In the genomic region with DNA sequence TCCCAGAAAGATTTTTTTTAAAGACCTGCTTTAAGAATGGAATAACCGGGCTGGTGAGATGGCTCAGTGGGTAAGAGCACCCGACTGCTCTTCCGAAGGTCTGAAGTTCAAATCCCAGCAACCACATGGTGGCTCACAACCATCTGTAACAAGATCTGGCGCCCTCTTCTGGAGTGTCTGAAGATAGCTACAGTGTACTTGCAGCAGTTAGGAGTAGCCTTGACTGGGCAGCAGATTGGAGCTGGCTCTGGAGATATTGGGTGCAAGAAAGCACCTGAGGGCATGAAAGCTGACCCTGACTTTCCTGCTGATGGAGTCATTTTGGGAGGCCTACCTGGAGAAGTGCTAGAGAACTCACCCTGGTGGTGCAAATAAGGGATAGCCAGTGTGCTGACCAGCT, we compare ENCODE assay signal across 13 mouse cellular contexts. TPM values are rescaled to one million over a fixed set of nuclear protein-coding genes. Genes with fewer than 3 reads are reported as not detected.
DNase-seq lines count a peak whose midpoint lies in the region; ATAC-seq and TF ChIP-seq lines count a peak whose summit lies in the region.
"Not testable (repeated sequence)": the region's sequence is repeated elsewhere in the genome, so short reads cannot be mapped to it uniquely, and the experiment has no call there.
"Had no signal": no experiment of that assay in that cellular context is flagged by ENCODE, and none has a peak within 500 bp of the region (broad histone marks: within the 10 kb centered on the region; RNA-seq: fewer than 3 reads in every experiment).

No protein-coding gene starts in this region.

- DNase-seq in CH12.LX (ENCODE audit: extremely low read depth); stomach, postnatal 0 days (ENCODE audit: low spot score): not testable (repeated sequence)
- peak; percentile 42 for DNase-seq in R1 (ENCODE audit: low read depth, low spot score)
- DNase-seq in embryo, embryonic 10 days (ENCODE audit: low spot score): peak; percentile 26
- peak; percentile 46 for DNase-seq in liver, adult 2 months (ENCODE audit: extremely low read depth, low read depth, low spot score)

- H3K9me3 ChIP-seq in CH12.LX (replicated peaks; ENCODE audit: low read length); intestine, postnatal 0 days (ENCODE audit: control insufficient read depth); stomach, postnatal 0 days (ENCODE audit: control insufficient read depth, low read length): not testable (repeated sequence)

- not testable (repeated sequence) for H3K4me2 ChIP-seq in CH12.LX (ENCODE audit: insufficient read depth, low read depth, poor library complexity, severe bottlenecking); intestine, postnatal 0 days (replicated peaks; ENCODE audit: low read depth); stomach, postnatal 0 days (replicated peaks; ENCODE audit: low read depth)

- in situ Hi-C loops in CH12.LX (cut with MboI; ENCODE audit: low pct_ligation_motif_present, low pct_unique_long_range_greater_than_20kb, low sequenced_read_pairs): not testable (repeated sequence)

- not testable (repeated sequence) for H3K79me2 ChIP-seq in CH12.LX (replicated peaks; ENCODE audit: control insufficient read depth, extremely low read depth, insufficient read depth, poor library complexity, severe bottlenecking); liver, adult 2 months (ENCODE audit: control insufficient read depth, insufficient read depth, low read length)

- TF ChIP-seq RAD21 in CH12.LX (IDR thresholded peaks at IDR 0.05; ENCODE audit: low read depth, low read length): not testable (repeated sequence)

- H3K9ac ChIP-seq in CH12.LX (ENCODE audit: insufficient read depth, low read depth); intestine, postnatal 0 days (ENCODE audit: low read depth, low read length); liver, adult 2 months (ENCODE audit: low read depth, low read length); stomach, postnatal 0 days (ENCODE audit: low read length): not testable (repeated sequence)

- 69% methylated on average over 4 of the region's 4 CpGs for WGBS in intestine, postnatal 0 days
- WGBS in liver, adult 2 months: 79% methylated on average over 4 of the region's 4 CpGs
- WGBS in stomach, postnatal 0 days: 78% methylated on average over 4 of the region's 4 CpGs

- not testable (repeated sequence) for H3K4me3 ChIP-seq in CH12.LX (replicated peaks in 1 of 3; ENCODE audit: low read depth in 2 of 3, low read length in 2 of 3, poor library complexity in 1 of 3); intestine, postnatal 0 days (ENCODE audit: low read depth, low read length); liver, adult 2 months (ENCODE audit: insufficient read depth, low read depth, low read length); stomach, postnatal 0 days (ENCODE audit: low read depth, low read length)

- not testable (repeated sequence) for TF ChIP-seq EP300 in CH12.LX (IDR thresholded peaks at IDR 0.05; ENCODE audit: low read length); stomach, postnatal 0 days (optimal IDR thresholded peaks at IDR 0.05)

- not testable (repeated sequence) for TF ChIP-seq POLR2A in CH12.LX (IDR thresholded peaks at IDR 0.05; ENCODE audit: low read depth, low read length); liver, adult 2 months (IDR thresholded peaks at IDR 0.05; ENCODE audit: extremely low read depth, insufficient read depth, low read length)

- peaks cover 75 to 90% of the 10 kb centered on the region in 2 experiments for H3K36me3 ChIP-seq in CH12.LX (replicated peaks in 1 of 2; ENCODE audit: control insufficient read depth in 1 of 2, insufficient read depth in 1 of 2, low read length in 1 of 2)
- peaks cover 80% of the 10 kb centered on the region for H3K36me3 ChIP-seq in intestine, postnatal 0 days (ENCODE audit: control insufficient read depth, insufficient read depth)
- H3K36me3 ChIP-seq in liver, adult 2 months (ENCODE audit: control insufficient read depth, insufficient read depth, low read length): peaks cover 72% of the 10 kb centered on the region
- peaks cover 31% of the 10 kb centered on the region for H3K36me3 ChIP-seq in stomach, postnatal 0 days (ENCODE audit: control insufficient read depth, insufficient read depth, low read length)

- H3K27me3 ChIP-seq in CH12.LX (replicated peaks); intestine, postnatal 0 days (replicated peaks; ENCODE audit: control insufficient read depth, insufficient read depth, low read length); liver, adult 2 months (ENCODE audit: control insufficient read depth, insufficient read depth, low read length); stomach, postnatal 0 days (ENCODE audit: control insufficient read depth, insufficient read depth, low read length): not testable (repeated sequence)

- not testable (repeated sequence) for H3K27ac ChIP-seq in CH12.LX (ENCODE audit: insufficient read depth, low read depth); intestine, postnatal 0 days (ENCODE audit: low read depth, low read length); liver, adult 2 months (replicated peaks; ENCODE audit: insufficient read depth, low read depth, low read length); stomach, postnatal 0 days (replicated peaks)

- TF ChIP-seq CTCF in CH12.LX (conservative IDR thresholded peaks at IDR 0.05 in 1 of 2, IDR thresholded peaks at IDR 0.05 in 1 of 2; ENCODE audit: low read depth in 2 of 2, low read length in 2 of 2): not testable (repeated sequence)
- TF ChIP-seq CTCF in intestine, postnatal 0 days (IDR thresholded peaks at IDR 0.05; ENCODE audit: low read depth): peak; percentile 63
- 0 out of 2 replicates have a peak, but pooled peaks have one; percentile 30 for TF ChIP-seq CTCF in liver, adult 2 months (IDR thresholded peaks at IDR 0.05; ENCODE audit: low read depth, low read length)
- TF ChIP-seq CTCF in stomach, postnatal 0 days (IDR thresholded peaks at IDR 0.05; ENCODE audit: low read depth): peak; percentile 58

- dilution Hi-C loops in CH12.LX (cut with MboI; ENCODE audit: extremely low pct_ligation_motif_present, extremely low pct_unique_long_range_greater_than_20kb, low sequenced_read_pairs): not testable (repeated sequence)

- not testable (repeated sequence) for ATAC-seq in intestine, postnatal 0 days
- peak; percentile 59; the same call in 1 of the 2 replicates for ATAC-seq in megakaryocyte-erythroid progenitor cell, adult 5-6 weeks (replicated peaks; ENCODE audit: low FRiP score, low TSS enrichment, poor library complexity, severe bottlenecking)
- ATAC-seq in stomach, postnatal 0 days (ENCODE audit: low FRiP score, low TSS enrichment): 0 out of 2 replicates have a peak, but pooled peaks have one; percentile 35

- H3K4me1 ChIP-seq in CH12.LX (ENCODE audit: control insufficient read depth in 1 of 2, insufficient read depth in 2 of 2); intestine, postnatal 0 days (replicated peaks; ENCODE audit: control insufficient read depth, insufficient read depth, low read length); liver, adult 2 months (ENCODE audit: control insufficient read depth, insufficient read depth, low read length); stomach, postnatal 0 days (replicated peaks; ENCODE audit: control insufficient read depth, insufficient read depth): not testable (repeated sequence)

TF ChIP-seq in CH12.LX, 34 proteins besides CTCF, POLR2A, EP300 and RAD21:
- peak; percentile 45 for TF ChIP-seq ZNF384 (IDR thresholded peaks at IDR 0.05; ENCODE audit: low read depth, low read length)

RNA-seq across cellular contexts. Expression of gene Ephx3, which starts 26.2 kb away (rescaled TPM):
- 0.21 and 0.30 TPM in 2 replicates for total RNA-seq in CH12.LX (2012; rRNA removed)
- 0.31 TPM in 1 of 2 replicates, not detected in the other for total RNA-seq in CH12.LX (2014; rRNA removed)
- polyA plus RNA-seq in CH12.LX (2012; ENCODE audit: insufficient read length, low read depth): 0.20 and 0.24 TPM in 2 replicates
- not detected in 2 replicates for polyA plus RNA-seq in intestine, postnatal 0 days (2015; fragmentation: Nextera tagmentation; extraction: Ambion mirVana)
- total RNA-seq in liver, adult 2 months (2014; rRNA removed): 0.07 and 0.09 TPM in 2 replicates
- 0.21 and 0.22 TPM in 2 replicates for polyA plus RNA-seq in liver, adult 2 months (2012; rRNA removed)
- total RNA-seq in megakaryocyte-erythroid progenitor cell, adult 5-6 weeks (2014; fragmentation: Nextera tagmentation): not detected in 2 replicates
- total RNA-seq in megakaryocyte-erythroid progenitor cell, adult 5-6 weeks (2017): not detected in 2 replicates
- polyA plus RNA-seq in stomach, postnatal 0 days (2015; fragmentation: Nextera tagmentation; extraction: Ambion mirVana): 45.6 and 48.8 TPM in 2 replicates
- total RNA-seq: common myeloid progenitor, adult 5-6 weeks had no signal
- polyA plus RNA-seq: embryonic facial prominence, embryonic 11.5 days; forebrain, embryonic 16.5 days; heart, embryonic 13.5 days; limb, embryonic 11.5 days; liver, embryonic 11.5 days had no signal

RNA-seq across cellular contexts. Expression of gene Notch3, which starts 48.9 kb away (rescaled TPM):
- total RNA-seq in CH12.LX (2012; rRNA removed): 0.08 and 0.17 TPM in 2 replicates
- not detected in 2 replicates for total RNA-seq in CH12.LX (2014; rRNA removed)
- not detected in 2 replicates for polyA plus RNA-seq in CH12.LX (2012; ENCODE audit: insufficient read length, low read depth)
- 2.0 and 2.3 TPM in 2 replicates for polyA plus RNA-seq in intestine, postnatal 0 days (2015; fragmentation: Nextera tagmentation; extraction: Ambion mirVana)
- total RNA-seq in liver, adult 2 months (2014; rRNA removed): 0.55 and 1.0 TPM in 2 replicates
- 1.3 TPM in 2 replicates for polyA plus RNA-seq in liver, adult 2 months (2012; rRNA removed)
- not detected in 2 replicates for total RNA-seq in megakaryocyte-erythroid progenitor cell, adult 5-6 weeks (2014; fragmentation: Nextera tagmentation)
- 0.04 TPM in 1 of 2 replicates, not detected in the other for total RNA-seq in megakaryocyte-erythroid progenitor cell, adult 5-6 weeks (2017)
- polyA plus RNA-seq in stomach, postnatal 0 days (2015; fragmentation: Nextera tagmentation; extraction: Ambion mirVana): 3.9 and 4.0 TPM in 2 replicates

Comparison
In these comparisons a context has a peak if more than half of its experiments do, and no peak if none do; other contexts are left out.
1. RNA of gene Ephx3, which starts 26.2 kb away (polyA plus RNA-seq): 45.6 to 48.8 TPM in stomach, postnatal 0 days; 0.20 to 0.24 TPM in CH12.LX, 0.21 to 0.22 TPM in liver, adult 2 months and not detected in intestine, postnatal 0 days; every median in the first group is over 10 times any median in the second.